Mouse (Mus musculus) embryonic fibroblast, embryonic 13.5 days (primary cell): Measurements from ENCODE around the gene Cdc42bpb. TPM values are rescaled to one million over a fixed set of nuclear protein-coding genes. Genes with fewer than 3 reads are reported as not detected.

Experiments used
- H3K27ac ChIP-seq: 2 replicates; pipeline ENCODE4 v1.5.1; 2012; ENCODE audit warnings: low read length, control low read depth, inconsistent platforms; ENCODE audit not compliant: insufficient read depth
- H3K4me1 ChIP-seq: 2 replicates; pipeline ENCODE4 v1.6.1; 2011; ENCODE audit warnings: low read length; ENCODE audit not compliant: control insufficient read depth, insufficient read depth
- H3K4me3 ChIP-seq: 2 replicates; pipeline ENCODE4 v1.5.1; 2011; ENCODE audit warnings: mild to moderate bottlenecking, control low read depth, low read length; ENCODE audit not compliant: insufficient read depth
- CTCF ChIP-seq: IDR thresholded peaks from 2 replicates; pipeline ENCODE4 v1.5.1; 2011; ENCODE audit warnings: mild to moderate bottlenecking, control low read depth, low read length, moderate library complexity, borderline replicate concordance; ENCODE audit not compliant: insufficient read depth
- POLR2A ChIP-seq: IDR thresholded peaks from 2 replicates; pipeline ENCODE4 v1.6.1; 2011; ENCODE audit warnings: low read depth, mild to moderate bottlenecking, control low read depth, low read length, moderate library complexity
- polyA plus RNA-seq: library from polyadenylated mRNA; stranded (reverse); fragments of >200 nt; gene quantifications from 2 replicates; pipeline ENCODE4 v1.2.4, GENCODE M21; 2011; ENCODE audit warnings: low read depth; ENCODE audit not compliant: missing spikeins, insufficient read length

The Cdc42bpb gene
- polyA plus RNA-seq, 1 experiment, result 60.0 TPM

- Histone ChIP-seq H3K4me1 (no peaks in the 10 kb centered on the region), H3K27ac (no peak overlapping the region), H3K4me3 (no peak overlapping the region)
- no peak for TF ChIP-seq POLR2A
- TF ChIP-seq CTCF, result no peak
These were observed 53.0 kb downstream of the Cdc42bpb start for GRCm38 (mm10) chr12:111324536-111324935.

GRCm38 (mm10) chr12:111323423-111323822, 54.1 kb downstream of the Cdc42bpb start:
- Histone ChIP-seq H3K4me1 (no peaks in the 10 kb centered on the region), H3K4me3 (no peak overlapping the region), H3K27ac (no peak overlapping the region)
- TF ChIP-seq POLR2A (no peak), CTCF (no peak)

GRCm38 (mm10) chr12:111321832-111322231, 55.7 kb downstream of the Cdc42bpb start:
- no peak overlapping the region for H3K4me3 ChIP-seq
- no peaks in the 10 kb centered on the region for H3K4me1 ChIP-seq
- no peak overlapping the region for H3K27ac ChIP-seq
- TF ChIP-seq POLR2A, result no peak
- no peak for TF ChIP-seq CTCF

- H3K4me1 ChIP-seq, result no peaks in the 10 kb centered on the region
- H3K27ac ChIP-seq, result no peak overlapping the region
- no peak overlapping the region for H3K4me3 ChIP-seq
- no peak for TF ChIP-seq POLR2A
- no peak for TF ChIP-seq CTCF
These were observed 57.0 kb downstream of the Cdc42bpb start for GRCm38 (mm10) chr12:111320549-111320948.

GRCm38 (mm10) chr12:111317694-111318093, 59.8 kb downstream of the Cdc42bpb start:
- Histone ChIP-seq H3K4me1 (no peaks in the 10 kb centered on the region), H3K27ac (no peak overlapping the region), H3K4me3 (no peak overlapping the region)
- TF ChIP-seq POLR2A (no peak), CTCF (no peak)

GRCm38 (mm10) chr12:111314273-111314672, 63.2 kb downstream of the Cdc42bpb start:
- TF ChIP-seq CTCF, result no peak
- no peak for TF ChIP-seq POLR2A
- Histone ChIP-seq H3K4me3 (no peak overlapping the region), H3K4me1 (no peaks in the 10 kb centered on the region), H3K27ac (no peak overlapping the region)

- Histone ChIP-seq H3K27ac (no peak overlapping the region), H3K4me3 (no peak overlapping the region), H3K4me1 (no peaks in the 10 kb centered on the region)
- TF ChIP-seq POLR2A (no peak), CTCF (no peak)
These were observed 65.7 kb downstream of the Cdc42bpb start for GRCm38 (mm10) chr12:111311775-111312174.

GRCm38 (mm10) chr12:111309931-111310330, 67.6 kb downstream of the Cdc42bpb start:
- Histone ChIP-seq H3K27ac (no peak overlapping the region), H3K4me3 (no peak overlapping the region), H3K4me1 (no peaks in the 10 kb centered on the region)
- TF ChIP-seq CTCF (no peak), POLR2A (no peak)

- Histone ChIP-seq H3K4me1 (peaks cover 6% of the 10 kb centered on the region), H3K27ac (no peak overlapping the region), H3K4me3 (no peak overlapping the region)
- TF ChIP-seq CTCF, result no peak
These were observed 68.3 kb downstream of the Cdc42bpb start for GRCm38 (mm10) chr12:111309256-111309655.

- H3K4me1 ChIP-seq, result peaks cover 12% of the 10 kb centered on the region
- no peak overlapping the region for H3K27ac ChIP-seq
- TF ChIP-seq POLR2A (no peak), CTCF (no peak)
- no peak overlapping the region for H3K4me3 ChIP-seq
These were observed 70.7 kb downstream of the Cdc42bpb start for GRCm38 (mm10) chr12:111306821-111307220.

GRCm38 (mm10) chr12:111303702-111304337, 73.7 kb downstream of the Cdc42bpb start:
- peak overlapping the region; percentile 90 for H3K27ac ChIP-seq
- TF ChIP-seq CTCF, result no peak
- no peak for TF ChIP-seq POLR2A
- H3K4me3 ChIP-seq, result no peak overlapping the region
- peaks cover 12% of the 10 kb centered on the region for H3K4me1 ChIP-seq
